Mouse (Mus musculus) lung, adult 2 months (tissue): ENCODE data around the gene Hist1h1b.

Source experiments
- CTCF ChIP-seq: fragments of 200-500 bp; IDR thresholded peaks from 2 replicates; pipeline ENCODE4 v1.5.1; 2011; ENCODE audit warnings: mild to moderate bottlenecking, low read length, control low read depth; ENCODE audit not compliant: insufficient read depth
- POLR2A ChIP-seq: fragments of 200-500 bp; IDR thresholded peaks from 2 replicates; pipeline ENCODE4 v1.6.1; 2011; ENCODE audit warnings: low read depth, mild to moderate bottlenecking, control low read depth, low read length, borderline replicate concordance; ENCODE audit errors: extremely low read depth

DNA sequence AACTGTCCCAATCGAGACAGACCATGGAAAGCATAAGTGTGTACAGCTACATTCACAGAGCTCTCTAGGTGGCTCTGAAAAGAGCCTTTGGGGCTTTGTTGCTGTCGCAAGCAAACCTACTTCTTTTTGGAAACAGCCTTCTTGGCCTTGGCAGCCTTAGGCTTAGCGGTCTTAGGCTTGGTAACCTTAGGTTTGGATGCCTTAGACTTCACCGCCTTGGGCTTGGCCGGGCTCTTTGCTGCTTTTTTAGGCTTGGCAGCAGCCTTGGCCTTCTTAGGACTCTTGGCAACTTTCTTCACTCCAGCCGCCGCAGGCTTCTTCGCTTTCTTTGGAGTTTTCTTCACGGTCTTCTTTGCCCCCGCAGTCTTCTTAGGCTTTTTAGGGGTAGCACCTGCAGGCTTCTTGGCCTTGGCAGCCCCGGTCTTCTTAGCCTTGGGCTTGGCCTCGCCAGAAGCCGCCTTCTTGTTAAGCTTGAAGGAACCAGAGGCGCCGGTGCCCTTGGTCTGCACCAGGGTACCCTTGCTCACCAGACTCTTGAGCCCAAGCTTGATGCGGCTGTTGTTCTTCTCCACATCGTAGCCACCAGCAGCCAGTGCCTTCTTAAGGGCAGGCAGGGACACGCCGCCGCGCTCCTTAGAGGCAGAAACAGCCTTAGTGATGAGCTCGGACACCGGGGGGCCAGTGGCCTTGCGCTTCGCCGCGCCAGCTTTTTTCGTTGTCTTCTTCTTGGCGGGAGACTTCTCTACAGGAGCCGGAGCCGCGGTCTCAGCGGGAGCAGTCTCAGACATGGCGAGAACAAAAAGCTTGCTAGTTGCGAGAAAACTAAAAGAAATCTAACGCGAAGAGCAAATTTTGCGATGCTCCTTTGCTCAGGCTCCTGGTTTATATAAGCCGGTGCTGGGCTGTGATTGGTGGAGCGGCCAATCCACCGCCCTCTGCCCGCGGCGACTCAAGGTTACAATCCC, at the start of gene Hist1h1b:
- no peak for TF ChIP-seq CTCF
- TF ChIP-seq POLR2A, result no peak
